Mouse (Mus musculus): ENCODE data around the gene Thrap3. TPM values are rescaled to one million over a fixed set of nuclear protein-coding genes. Genes with fewer than 3 reads are reported as not detected.
"Not testable (repeated sequence)": the region's sequence is repeated elsewhere in the genome, so short reads cannot be mapped to it uniquely, and the experiment has no call there.

Gene Thrap3
- total RNA-seq, 1 experiment from 2014 or later = 401 TPM

- not testable (repeated sequence) for ATAC-seq (ENCODE audit: extremely low read depth, insufficient number of reproducible peaks, low FRiP score, poor library complexity, severe bottlenecking)
Measured at GRCm38 (mm10) chr4:126175980-126176379, 26.6 kb downstream of the Thrap3 start.

GRCm38 (mm10) chr4:126173800-126174199, 28.8 kb downstream of the Thrap3 start:
- no peak for ATAC-seq (ENCODE audit: extremely low read depth, insufficient number of reproducible peaks, low FRiP score, poor library complexity, severe bottlenecking)

- ATAC-seq (ENCODE audit: extremely low read depth, insufficient number of reproducible peaks, low FRiP score, poor library complexity, severe bottlenecking) = not testable (repeated sequence)
Measured at GRCm38 (mm10) chr4:126170737-126171136, 31.8 kb downstream of the Thrap3 start.

GRCm38 (mm10) chr4:126168851-126169250, 33.7 kb downstream of the Thrap3 start:
- ATAC-seq (ENCODE audit: extremely low read depth, insufficient number of reproducible peaks, low FRiP score, poor library complexity, severe bottlenecking) = no peak

- no peak for ATAC-seq (ENCODE audit: extremely low read depth, insufficient number of reproducible peaks, low FRiP score, poor library complexity, severe bottlenecking)
Measured at GRCm38 (mm10) chr4:126166084-126166483, 36.5 kb downstream of the Thrap3 start.

GRCm38 (mm10) chr4:126165092-126165491, 37.5 kb downstream of the Thrap3 start:
- ATAC-seq (ENCODE audit: extremely low read depth, insufficient number of reproducible peaks, low FRiP score, poor library complexity, severe bottlenecking) = not testable (repeated sequence)

GRCm38 (mm10) chr4:126163685-126164084, 38.9 kb downstream of the Thrap3 start:
- no peak for ATAC-seq (ENCODE audit: extremely low read depth, insufficient number of reproducible peaks, low FRiP score, poor library complexity, severe bottlenecking)

- ATAC-seq (ENCODE audit: extremely low read depth, insufficient number of reproducible peaks, low FRiP score, poor library complexity, severe bottlenecking) = no peak
Measured at GRCm38 (mm10) chr4:126163067-126163659, 39.4 kb downstream of the Thrap3 start, which contains the start of gene Sh3d21. TSS of gene Sh3d21 (minus strand) at chr4:126163491.

- peak; percentile 78 for ATAC-seq (ENCODE audit: extremely low read depth, insufficient number of reproducible peaks, low FRiP score, poor library complexity, severe bottlenecking)
Measured at GRCm38 (mm10) chr4:126162544-126163066, 40.0 kb downstream of the Thrap3 start.

- no peak for ATAC-seq (ENCODE audit: extremely low read depth, insufficient number of reproducible peaks, low FRiP score, poor library complexity, severe bottlenecking)
Measured at GRCm38 (mm10) chr4:126161986-126162385, 40.6 kb downstream of the Thrap3 start.

GRCm38 (mm10) chr4:126161456-126161855, 41.1 kb downstream of the Thrap3 start:
- ATAC-seq (ENCODE audit: extremely low read depth, insufficient number of reproducible peaks, low FRiP score, poor library complexity, severe bottlenecking) = no peak

- no peak for ATAC-seq (ENCODE audit: extremely low read depth, insufficient number of reproducible peaks, low FRiP score, poor library complexity, severe bottlenecking)
Measured at GRCm38 (mm10) chr4:126160981-126161380, 41.6 kb downstream of the Thrap3 start.

- ATAC-seq (ENCODE audit: extremely low read depth, insufficient number of reproducible peaks, low FRiP score, poor library complexity, severe bottlenecking) = no peak
Measured at GRCm38 (mm10) chr4:126159455-126159854, 43.1 kb downstream of the Thrap3 start.

- no peak for ATAC-seq (ENCODE audit: extremely low read depth, insufficient number of reproducible peaks, low FRiP score, poor library complexity, severe bottlenecking)
Measured at GRCm38 (mm10) chr4:126157562-126157961, 45.0 kb downstream of the Thrap3 start.

GRCm38 (mm10) chr4:126156617-126157016, 45.9 kb downstream of the Thrap3 start:
- no peak for ATAC-seq (ENCODE audit: extremely low read depth, insufficient number of reproducible peaks, low FRiP score, poor library complexity, severe bottlenecking)

GRCm38 (mm10) chr4:126155869-126156268, 46.7 kb downstream of the Thrap3 start:
- no peak for ATAC-seq (ENCODE audit: extremely low read depth, insufficient number of reproducible peaks, low FRiP score, poor library complexity, severe bottlenecking)

- ATAC-seq (ENCODE audit: extremely low read depth, insufficient number of reproducible peaks, low FRiP score, poor library complexity, severe bottlenecking) = no peak
Measured at GRCm38 (mm10) chr4:126155183-126155582, 47.4 kb downstream of the Thrap3 start.

GRCm38 (mm10) chr4:126152864-126153263, 49.7 kb downstream of the Thrap3 start:
- ATAC-seq (ENCODE audit: extremely low read depth, insufficient number of reproducible peaks, low FRiP score, poor library complexity, severe bottlenecking) = no peak

- no peak for ATAC-seq (ENCODE audit: extremely low read depth, insufficient number of reproducible peaks, low FRiP score, poor library complexity, severe bottlenecking)
Measured at GRCm38 (mm10) chr4:126151701-126152440, 50.7 kb downstream of the Thrap3 start.

GRCm38 (mm10) chr4:126150949-126151320, 51.6 kb downstream of the Thrap3 start:
- ATAC-seq (ENCODE audit: extremely low read depth, insufficient number of reproducible peaks, low FRiP score, poor library complexity, severe bottlenecking) = no peak

Measured in neutrophil, adult 5-6 weeks (primary cell).